Mouse (Mus musculus) subcutaneous adipose tissue, adult 2 months (tissue): Measurements from ENCODE around the gene Hspa4. TPM values are rescaled to one million over a fixed set of nuclear protein-coding genes. Genes with fewer than 3 reads are reported as not detected.

Experiments
- polyA plus RNA-seq: library from polyadenylated mRNA; depleted of rRNA; stranded (reverse); fragments of >200 nt; gene quantifications from 2 replicates; pipeline ENCODE4 v1.2.3, GENCODE M21; 2012; ENCODE audit warnings: low replicate concordance; rRNA removed

Hspa4 gene
- 19.4 and 38.8 TPM in 2 replicates for polyA plus RNA-seq

GRCm38 (mm10) chr11:53300330-53301166 is at the start of gene Hspa4:
Gene Hspa4 (minus strand): TSS chr11:53300457.

GRCm38 (mm10) chr11:53324512-53324968 is 24.3 kb upstream of the Hspa4 start, which contains the start of gene Zcchc10:
Gene Zcchc10 (plus strand): TSS chr11:53324679.

Other genes starting within 250 kb of the Hspa4 start
- gene Zcchc10, start 24.2 kb upstream of the Hspa4 start, polyA plus RNA-seq, result 5.2 and 7.5 TPM in 2 replicates
- 21.2 and 31.1 TPM in 2 replicates for gene Aff4, start 50.4 kb upstream of the Hspa4 start, polyA plus RNA-seq
- gene Leap2, start 122.7 kb upstream of the Hspa4 start, polyA plus RNA-seq, result not detected in 2 replicates
- 509 and 856 TPM in 2 replicates for gene Uqcrq, start 130.4 kb upstream of the Hspa4 start, polyA plus RNA-seq
- 1.6 and 2.8 TPM in 2 replicates for gene Gdf9, start 130.6 kb upstream of the Hspa4 start, polyA plus RNA-seq
- 0.24 and 0.32 TPM in 2 replicates for gene Gm10447, start 156.7 kb upstream of the Hspa4 start, polyA plus RNA-seq
- gene Shroom1, start 156.7 kb upstream of the Hspa4 start, polyA plus RNA-seq, result 1.9 and 4.1 TPM in 2 replicates
- not detected in 2 replicates for gene Gm9837, start 170.0 kb upstream of the Hspa4 start, polyA plus RNA-seq
- not detected in 2 replicates for gene Gm9945, start 179.7 kb upstream of the Hspa4 start, polyA plus RNA-seq
- gene Sowaha, start 179.8 kb upstream of the Hspa4 start, polyA plus RNA-seq, result 0.03 and 0.07 TPM in 2 replicates
- 43.8 and 66.7 TPM in 2 replicates for gene Sept8, start 218.8 kb upstream of the Hspa4 start, polyA plus RNA-seq